Mouse (Mus musculus): Measurements from ENCODE around the gene Olfr54. TPM values are rescaled to one million over a fixed set of nuclear protein-coding genes. Genes with fewer than 3 reads are reported as not detected.
"Not testable (repeated sequence)": the region's sequence is repeated elsewhere in the genome, so short reads cannot be mapped to it uniquely, and the experiment has no call there.

Gene Olfr54
- polyA plus RNA-seq (2015; fragmentation: Nextera tagmentation; extraction: Ambion mirVana), result not detected in 2 replicates

GRCm38 (mm10) chr11:51013936-51014335 lies at the start of gene Olfr54:
Gene Olfr54 (plus strand): TSS chr11:51014236.
- no peaks in the 10 kb centered on the region for H3K4me1 ChIP-seq (replicated peaks)
- no peaks in the 10 kb centered on the region for H3K27me3 ChIP-seq
- H3K27ac ChIP-seq (replicated peaks), result no peak within 1 kb of the TSS
- H3K4me2 ChIP-seq, result no peak within 1 kb of the TSS
- H3K9ac ChIP-seq, result no peak within 1 kb of the TSS
- no peak for ATAC-seq (ENCODE audit: low FRiP score, low read depth)
- no peaks in the 10 kb centered on the region for H3K9me3 ChIP-seq
- no peaks in the 10 kb centered on the region for H3K36me3 ChIP-seq
- 62% methylated on average over 1 of the region's 1 CpGs for WGBS
- H3K4me3 ChIP-seq, result no peak within 1 kb of the TSS

- Histone ChIP-seq H3K27me3 (no peaks in the 10 kb centered on the region), H3K9ac (no peak overlapping the region), H3K4me2 (no peak overlapping the region), H3K27ac (replicated peaks) (no peak overlapping the region), H3K36me3 (no peaks in the 10 kb centered on the region), H3K9me3 (no peaks in the 10 kb centered on the region), H3K4me3 (no peak overlapping the region), H3K4me1 (replicated peaks) (no peaks in the 10 kb centered on the region)
- WGBS, result 85% methylated on average over 2 of the region's 2 CpGs
- ATAC-seq (ENCODE audit: low FRiP score, low read depth), result no peak
Observed at GRCm38 (mm10) chr11:50964886-50965285, 49.1 kb upstream of the Olfr54 start.

GRCm38 (mm10) chr11:50966230-50966629 lies 47.8 kb upstream of the Olfr54 start, which contains the start of gene Olfr1378:
Gene Olfr1378 (plus strand): TSS chr11:50966530.
- WGBS, result 86% methylated on average over 11 of the region's 11 CpGs
- no peak within 1 kb of the TSS for H3K9ac ChIP-seq
- H3K9me3 ChIP-seq, result no peaks in the 10 kb centered on the region
- no peak within 1 kb of the TSS for H3K4me2 ChIP-seq
- no peak within 1 kb of the TSS for H3K27ac ChIP-seq (replicated peaks)
- ATAC-seq (ENCODE audit: low FRiP score, low read depth), result no peak
- no peak within 1 kb of the TSS for H3K4me3 ChIP-seq
- H3K27me3 ChIP-seq, result no peaks in the 10 kb centered on the region
- no peaks in the 10 kb centered on the region for H3K4me1 ChIP-seq (replicated peaks)
- H3K36me3 ChIP-seq, result no peaks in the 10 kb centered on the region

DNA sequence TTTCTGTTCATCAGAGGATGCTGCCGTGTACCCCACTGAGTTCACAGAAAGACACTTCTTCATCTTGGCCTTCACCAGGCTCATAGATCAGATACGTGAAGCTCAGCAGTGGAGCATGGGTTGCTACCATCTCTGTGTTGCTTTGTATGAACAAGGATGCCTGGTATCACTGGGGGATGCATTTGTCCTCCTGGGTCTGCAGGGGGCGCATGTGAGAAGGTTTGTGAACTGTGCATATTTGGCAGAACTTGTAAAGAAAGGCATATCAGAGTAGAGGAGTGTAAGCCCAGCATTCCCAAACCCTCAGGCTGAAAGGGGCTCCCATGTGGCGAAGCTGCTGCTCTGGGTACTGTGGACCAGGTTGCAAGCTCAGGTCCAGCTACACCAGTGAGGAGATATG lies 36.8 kb upstream of the Olfr54 start:
- H3K27me3 ChIP-seq, result no peaks in the 10 kb centered on the region
- H3K9ac ChIP-seq, result no peak overlapping the region
- no peaks in the 10 kb centered on the region for H3K36me3 ChIP-seq
- 81% methylated on average over 4 of the region's 4 CpGs for WGBS
- ATAC-seq (ENCODE audit: low FRiP score, low read depth), result no peak
- no peak overlapping the region for H3K27ac ChIP-seq (replicated peaks)
- H3K4me3 ChIP-seq, result no peak overlapping the region
- no peaks in the 10 kb centered on the region for H3K9me3 ChIP-seq
- H3K4me2 ChIP-seq, result no peak overlapping the region
- H3K4me1 ChIP-seq (replicated peaks), result no peaks in the 10 kb centered on the region

DNA sequence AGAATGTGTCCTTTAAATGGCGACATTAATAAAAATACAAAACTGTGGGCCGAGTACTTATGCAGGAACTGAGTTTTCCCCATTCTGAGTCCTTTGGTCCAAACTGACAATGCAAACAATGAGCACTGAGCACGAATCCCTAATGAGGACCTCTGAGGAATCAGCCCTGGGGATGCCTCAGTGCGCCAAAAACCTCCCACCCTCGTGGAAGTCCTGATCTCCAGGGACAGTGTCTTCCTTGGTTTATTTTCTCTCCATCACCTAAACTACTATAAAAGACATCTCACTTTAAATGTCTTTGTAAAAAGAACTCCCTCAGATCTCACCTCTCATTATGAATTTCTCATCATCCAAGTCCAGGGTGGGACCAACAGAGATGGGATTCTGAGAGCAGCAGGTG lies 32.4 kb upstream of the Olfr54 start, which contains the start of gene Olfr1377:
Olfr1377 (plus strand) TSS at position 301 of the 400 bp plus-strand sequence.
- no peak within 1 kb of the TSS for H3K9ac ChIP-seq
- no peak within 1 kb of the TSS for H3K27ac ChIP-seq (replicated peaks)
- no peak within 1 kb of the TSS for H3K4me3 ChIP-seq
- WGBS, result 61% methylated on average over 5 of the region's 5 CpGs
- no peak for ATAC-seq (ENCODE audit: low FRiP score, low read depth)
- no peaks in the 10 kb centered on the region for H3K36me3 ChIP-seq
- no peaks in the 10 kb centered on the region for H3K9me3 ChIP-seq
- H3K4me1 ChIP-seq (replicated peaks), result no peaks in the 10 kb centered on the region
- H3K4me2 ChIP-seq, result no peak within 1 kb of the TSS
- H3K27me3 ChIP-seq, result no peaks in the 10 kb centered on the region

DNA sequence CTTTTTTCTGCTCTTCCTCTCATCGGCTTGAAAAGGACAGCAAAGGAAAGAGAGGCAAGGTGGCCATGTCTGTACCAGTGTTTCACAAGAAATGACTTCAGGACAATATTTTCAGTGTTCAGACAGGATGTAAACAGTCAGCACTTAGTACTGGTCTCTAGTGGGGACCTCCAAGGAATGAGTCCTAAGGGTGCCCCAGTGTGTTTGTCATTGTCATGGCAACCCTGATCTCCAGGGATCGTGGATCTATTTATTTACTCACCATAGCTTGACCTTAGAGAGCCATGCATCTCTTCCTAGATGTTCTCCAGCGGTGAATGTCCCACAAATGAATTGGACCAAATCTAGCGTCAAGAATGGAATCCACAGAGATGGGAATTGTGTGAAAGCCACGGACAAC lies 10.7 kb upstream of the Olfr54 start, which contains the start of gene Olfr51:
Olfr51 (plus strand) TSS at position 301 of the 400 bp plus-strand sequence.
- H3K36me3 ChIP-seq, result no peaks in the 10 kb centered on the region
- no peaks in the 10 kb centered on the region for H3K4me1 ChIP-seq (replicated peaks)
- no peaks in the 10 kb centered on the region for H3K27me3 ChIP-seq
- no peaks in the 10 kb centered on the region for H3K9me3 ChIP-seq
- H3K9ac ChIP-seq, result no peak within 1 kb of the TSS
- ATAC-seq (ENCODE audit: low FRiP score, low read depth), result no peak
- H3K27ac ChIP-seq (replicated peaks), result no peak within 1 kb of the TSS
- WGBS, result 82% methylated on average over 5 of the region's 5 CpGs
- no peak within 1 kb of the TSS for H3K4me3 ChIP-seq
- no peak within 1 kb of the TSS for H3K4me2 ChIP-seq

DNA sequence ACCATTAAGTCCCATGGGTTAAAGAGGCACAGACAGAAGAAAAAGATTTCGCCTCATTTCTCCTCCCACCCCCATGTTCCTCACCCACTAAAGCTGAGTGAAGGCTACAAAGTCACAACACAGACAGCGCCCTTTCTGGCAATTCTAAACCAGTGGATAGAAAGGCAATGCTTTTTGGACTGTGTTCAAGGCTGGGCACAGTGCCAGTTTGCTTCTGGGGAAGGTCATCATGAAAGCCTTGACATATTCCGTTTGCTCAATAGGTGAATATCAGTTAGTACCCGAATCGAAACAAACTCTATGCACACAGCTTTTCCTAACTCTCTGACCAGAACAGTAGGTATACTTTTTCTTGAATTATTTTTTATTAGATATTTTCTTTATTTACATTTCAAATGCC lies 2.2 kb upstream of the Olfr54 start:
- Histone ChIP-seq H3K9me3 (no peaks in the 10 kb centered on the region), H3K4me2 (no peak overlapping the region), H3K27me3 (no peaks in the 10 kb centered on the region), H3K27ac (replicated peaks) (no peak overlapping the region), H3K9ac (no peak overlapping the region), H3K36me3 (no peaks in the 10 kb centered on the region), H3K4me3 (no peak overlapping the region), H3K4me1 (replicated peaks) (no peaks in the 10 kb centered on the region)
- ATAC-seq (ENCODE audit: low FRiP score, low read depth), result no peak
- WGBS, result 56% methylated on average over 5 of the region's 5 CpGs

- ATAC-seq (ENCODE audit: low FRiP score, low read depth), result no peak
- Histone ChIP-seq H3K4me1 (replicated peaks) (no peaks in the 10 kb centered on the region), H3K27me3 (no peaks in the 10 kb centered on the region), H3K36me3 (no peaks in the 10 kb centered on the region), H3K27ac (replicated peaks) (no peak overlapping the region), H3K4me2 (no peak overlapping the region), H3K9ac (no peak overlapping the region), H3K4me3 (no peak overlapping the region), H3K9me3 (no peaks in the 10 kb centered on the region)
- 47% methylated on average over 2 of the region's 2 CpGs for WGBS
Observed at GRCm38 (mm10) chr11:51016341-51016740, 2.3 kb downstream of the Olfr54 start.

GRCm38 (mm10) chr11:51026811-51027210 lies 12.8 kb downstream of the Olfr54 start:
- H3K9ac ChIP-seq; H3K4me2 ChIP-seq; H3K36me3 ChIP-seq; H3K27me3 ChIP-seq; ATAC-seq (ENCODE audit: low FRiP score, low read depth); H3K4me1 ChIP-seq (replicated peaks); H3K27ac ChIP-seq (replicated peaks); H3K4me3 ChIP-seq; H3K9me3 ChIP-seq: not testable (repeated sequence)
- 90% methylated on average over 11 of the region's 11 CpGs for WGBS

- H3K27me3 ChIP-seq; H3K36me3 ChIP-seq; H3K9ac ChIP-seq; H3K9me3 ChIP-seq; H3K4me1 ChIP-seq (replicated peaks); H3K27ac ChIP-seq (replicated peaks); ATAC-seq (ENCODE audit: low FRiP score, low read depth); H3K4me2 ChIP-seq; H3K4me3 ChIP-seq: not testable (repeated sequence)
- WGBS, result 76% methylated on average over 8 of the region's 8 CpGs
Observed at GRCm38 (mm10) chr11:51029381-51029780, 15.3 kb downstream of the Olfr54 start.

GRCm38 (mm10) chr11:51030225-51030624 lies 16.2 kb downstream of the Olfr54 start:
- Histone ChIP-seq H3K4me3 (no peak overlapping the region), H3K27me3 (no peaks in the 10 kb centered on the region), H3K9ac (no peak overlapping the region), H3K9me3 (no peaks in the 10 kb centered on the region), H3K4me2 (no peak overlapping the region), H3K27ac (replicated peaks) (no peak overlapping the region), H3K36me3 (no peaks in the 10 kb centered on the region), H3K4me1 (replicated peaks) (no peaks in the 10 kb centered on the region)
- WGBS, result 82% methylated on average over 2 of the region's 2 CpGs
- ATAC-seq (ENCODE audit: low FRiP score, low read depth), result no peak

DNA sequence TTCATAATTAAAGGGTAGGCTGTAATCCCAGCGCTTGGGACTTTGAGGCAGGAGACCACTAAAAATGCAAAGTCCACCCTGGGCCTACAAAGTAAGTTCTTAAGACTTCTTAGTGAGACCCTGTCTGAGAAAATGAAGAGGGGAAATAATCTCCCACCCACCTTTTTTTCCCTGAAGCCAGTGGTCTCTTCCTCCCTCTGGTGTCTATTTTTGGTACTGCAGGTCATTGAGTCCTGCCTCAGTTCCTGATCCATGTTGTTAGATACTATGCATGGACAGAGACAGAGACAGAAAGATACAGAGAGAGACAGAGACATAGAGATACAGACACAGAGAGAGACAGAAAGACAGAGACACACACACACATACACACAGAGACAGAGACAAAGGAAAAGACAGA lies 18.8 kb downstream of the Olfr54 start:
- H3K4me2 ChIP-seq, result no peak overlapping the region
- H3K36me3 ChIP-seq, result no peaks in the 10 kb centered on the region

DNA sequence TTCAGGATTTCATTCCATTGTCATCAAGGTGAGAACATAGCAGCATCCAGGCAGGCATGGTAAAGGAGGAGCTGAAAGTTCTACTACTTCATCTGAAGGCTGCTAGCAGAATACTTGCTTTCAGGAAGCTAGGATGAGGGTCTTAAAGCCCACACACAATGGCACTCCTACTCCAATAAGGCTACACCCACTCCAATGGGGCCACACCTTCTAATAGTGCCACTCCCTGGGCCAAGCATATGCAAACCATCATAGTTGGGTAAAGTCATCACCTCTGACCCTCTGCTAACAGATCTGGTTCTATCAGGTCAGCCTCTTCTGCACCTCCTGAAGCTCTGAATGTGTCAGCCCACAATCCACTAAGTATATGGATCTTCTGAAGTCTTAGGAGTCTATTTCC lies 20.1 kb downstream of the Olfr54 start:
- not testable (repeated sequence) for H3K4me2 ChIP-seq; H3K27ac ChIP-seq (replicated peaks); H3K9ac ChIP-seq; ATAC-seq (ENCODE audit: low FRiP score, low read depth); H3K36me3 ChIP-seq; H3K4me1 ChIP-seq (replicated peaks); H3K4me3 ChIP-seq; H3K9me3 ChIP-seq; H3K27me3 ChIP-seq

More for the DNA sequence above, 18.8 kb downstream of the Olfr54 start:
- no peak overlapping the region for H3K4me3 ChIP-seq
- ATAC-seq (ENCODE audit: low FRiP score, low read depth), result no peak
- no peaks in the 10 kb centered on the region for H3K9me3 ChIP-seq
- no peak overlapping the region for H3K9ac ChIP-seq
- H3K27ac ChIP-seq (replicated peaks), result no peak overlapping the region
- no peaks in the 10 kb centered on the region for H3K4me1 ChIP-seq (replicated peaks)
- WGBS, result 15% methylated on average over 1 of the region's 1 CpGs
- no peaks in the 10 kb centered on the region for H3K27me3 ChIP-seq
